Comparison of ENCODE assay signal across 8 mouse cellular contexts in genomic region chr6:119482958-119483600, GRCm38 (mm10). TPM values are rescaled to one million over a fixed set of nuclear protein-coding genes. Genes with fewer than 3 reads are reported as not detected.
DNase-seq lines count a peak whose midpoint lies in the region; ATAC-seq and TF ChIP-seq lines count a peak whose summit lies in the region.

No protein-coding gene starts in this region.

- TF ChIP-seq EP300 in liver, embryonic 14.5 days (IDR thresholded peaks at IDR 0.05; ENCODE audit: low read depth): no peak

- H3K36me3 ChIP-seq in kidney, embryonic 15.5 days: peaks cover 22% of the 10 kb centered on the region
- H3K36me3 ChIP-seq in liver, embryonic 14.5 days (replicated peaks; ENCODE audit: control insufficient read depth, insufficient read depth, low read depth): peaks cover 9% of the 10 kb centered on the region
- peaks cover 16% of the 10 kb centered on the region for H3K36me3 ChIP-seq in neural tube, embryonic 13.5 days

- H3K27me3 ChIP-seq in kidney, embryonic 15.5 days: no peaks in the 10 kb centered on the region
- no peaks in the 10 kb centered on the region for H3K27me3 ChIP-seq in liver, embryonic 14.5 days (ENCODE audit: control insufficient read depth, insufficient read depth, low read length)
- H3K27me3 ChIP-seq in neural tube, embryonic 13.5 days: no peaks in the 10 kb centered on the region

- peak overlapping the region; percentile 54; the same call in 1 of the 2 replicates for H3K27ac ChIP-seq in kidney, embryonic 15.5 days
- H3K27ac ChIP-seq in liver, embryonic 14.5 days: no peak overlapping the region
- H3K27ac ChIP-seq in neural tube, embryonic 13.5 days (replicated peaks): no peak overlapping the region

- peak overlapping the region; percentile 19; the same call in 1 of the 2 replicates for H3K9ac ChIP-seq in kidney, embryonic 15.5 days
- H3K9ac ChIP-seq in liver, embryonic 14.5 days (replicated peaks): no peak overlapping the region
- peak overlapping the region; percentile 48 for H3K9ac ChIP-seq in neural tube, embryonic 13.5 days

- 36% methylated on average over 16 of the region's 16 CpGs for WGBS in kidney, embryonic 15.5 days
- 61% methylated on average over 16 of the region's 16 CpGs for WGBS in liver, embryonic 14.5 days (ENCODE audit: insufficient replicate concordance)
- WGBS in neural tube, embryonic 13.5 days: 33% methylated on average over 16 of the region's 16 CpGs

- TF ChIP-seq CTCF in liver, embryonic 14.5 days (IDR thresholded peaks at IDR 0.05; ENCODE audit: low read depth): peak; percentile 52

- no peaks in the 10 kb centered on the region for H3K9me3 ChIP-seq in kidney, embryonic 15.5 days (replicated peaks)
- H3K9me3 ChIP-seq in liver, embryonic 14.5 days (ENCODE audit: control insufficient read depth, low read length): no peaks in the 10 kb centered on the region
- no peaks in the 10 kb centered on the region for H3K9me3 ChIP-seq in neural tube, embryonic 13.5 days

- H3K4me1 ChIP-seq in kidney, embryonic 15.5 days: peaks cover 67% of the 10 kb centered on the region
- peaks cover 0 to 6% of the 10 kb centered on the region in 2 experiments; a peak in 3 of 4 replicates for H3K4me1 ChIP-seq in liver, embryonic 14.5 days (replicated peaks; ENCODE audit: control insufficient read depth in 2 of 2, insufficient read depth in 2 of 2, low read length in 1 of 2)
- H3K4me1 ChIP-seq in neural tube, embryonic 13.5 days (replicated peaks): peaks cover 66% of the 10 kb centered on the region

- H3K4me3 ChIP-seq in kidney, embryonic 15.5 days (replicated peaks): peak overlapping the region; percentile 86
- H3K4me3 ChIP-seq in liver, embryonic 14.5 days (ENCODE audit: insufficient read depth in 1 of 2, low read depth in 2 of 2, low read length in 2 of 2): peak overlapping the region; percentile 8 to 91; a peak in 3 of 4 replicates
- peak overlapping the region; percentile 94 for H3K4me3 ChIP-seq in neural tube, embryonic 13.5 days

- 0 out of 2 replicates have a peak, but pooled peaks have one; percentile 12 for ATAC-seq in kidney, embryonic 15.5 days (replicated peaks; ENCODE audit: low FRiP score)
- no peak for ATAC-seq in liver, embryonic 14.5 days (ENCODE audit: insufficient read depth)
- no peak for ATAC-seq in neural tube, embryonic 13.5 days (ENCODE audit: low read depth)

- H3K4me2 ChIP-seq in kidney, embryonic 15.5 days: peak overlapping the region; percentile 98
- peak overlapping the region; percentile 99 for H3K4me2 ChIP-seq in liver, embryonic 14.5 days (ENCODE audit: low read depth)
- peak overlapping the region; percentile 100 for H3K4me2 ChIP-seq in neural tube, embryonic 13.5 days

- DNase-seq in spleen, postnatal 36 days (ENCODE audit: low spot score in 2 of 2): peak; percentile 10 to 22
- no peak for DNase-seq in spleen, adult 12 weeks (ENCODE audit: low spot score)
- peak; percentile 60 to 68 for DNase-seq in cerebellum, postnatal 25 days
- peak; percentile 47 to 56 for DNase-seq in heart, adult 9 months (ENCODE audit: low spot score in 2 of 2)
- DNase-seq in liver, embryonic 14.5 days (ENCODE audit: low read depth in 3 of 3, low spot score in 3 of 3): no peak
- no peak for DNase-seq in thymus, adult 18-20 months

RNA-seq across cellular contexts. Expression of gene Fbxl14, which starts 3.6 kb away (rescaled TPM):
- 5.0 and 6.1 TPM in 2 replicates for polyA plus RNA-seq in kidney, embryonic 15.5 days (2015; fragmentation: Nextera tagmentation; extraction: Ambion mirVana)
- 16.3 and 18.8 TPM in 2 replicates for polyA plus RNA-seq in liver, embryonic 14.5 days (2012; rRNA removed)
- polyA plus RNA-seq in liver, embryonic 14.5 days (2014; fragmentation: Nextera tagmentation; extraction: Ambion mirVana): 3.7 and 3.9 TPM in 2 replicates
- 2.8 and 3.0 TPM in 2 replicates for polyA plus RNA-seq in neural tube, embryonic 13.5 days (2015; fragmentation: Nextera tagmentation; extraction: Ambion mirVana)

Comparison
In these comparisons a context has a peak if more than half of its experiments do, and no peak if none do; other contexts are left out.
1. DNase-seq: peak in spleen, postnatal 36 days (2 of 2), cerebellum, postnatal 25 days (2 of 2) and heart, adult 9 months (2 of 2); none in spleen, adult 12 weeks (single experiment), liver, embryonic 14.5 days (0 of 3) and thymus, adult 18-20 months (0 of 2).
2. Peak in every context shown above with its lines, with median percentiles within 50 percentile points of each other: H3K4me2 ChIP-seq and H3K4me3 ChIP-seq.